Mouse (Mus musculus): ENCODE data around the gene Abca13.

DNA sequence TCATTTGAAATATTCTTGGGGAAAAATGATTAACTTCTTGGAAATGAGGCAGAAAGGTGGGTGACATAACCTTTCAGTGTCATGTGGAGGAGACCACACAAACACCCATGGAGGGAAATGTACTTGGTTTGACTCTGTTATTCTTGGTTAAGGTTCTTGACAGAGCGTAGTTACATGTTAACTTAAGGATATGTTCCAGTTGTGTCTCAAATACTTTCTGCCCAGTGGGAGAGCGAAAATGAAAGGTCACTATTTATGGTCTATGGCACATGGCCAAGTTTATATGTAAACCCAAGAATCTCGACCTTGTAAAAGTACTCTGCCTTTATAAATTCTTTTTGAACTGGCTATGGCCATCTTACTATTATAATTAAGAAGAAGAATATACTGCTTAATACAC lies 31.8 kb upstream of the Abca13 start:
- TF ChIP-seq CTCF (IDR thresholded peaks at IDR 0.05; ENCODE audit: control insufficient read depth, insufficient read depth, low read length): no peak
- no peak for TF ChIP-seq POLR2A (IDR thresholded peaks at IDR 0.05; ENCODE audit: borderline replicate concordance, control insufficient read depth, low read depth, low read length)
